Mouse (Mus musculus): ENCODE measurements around the gene Jade1. TPM values are rescaled to one million over a fixed set of nuclear protein-coding genes. Genes with fewer than 3 reads are reported as not detected.

Gene Jade1
- polyA plus RNA-seq (2014; fragmentation: Nextera tagmentation; extraction: Ambion mirVana): 13.7 and 13.8 TPM in 2 replicates

DNA sequence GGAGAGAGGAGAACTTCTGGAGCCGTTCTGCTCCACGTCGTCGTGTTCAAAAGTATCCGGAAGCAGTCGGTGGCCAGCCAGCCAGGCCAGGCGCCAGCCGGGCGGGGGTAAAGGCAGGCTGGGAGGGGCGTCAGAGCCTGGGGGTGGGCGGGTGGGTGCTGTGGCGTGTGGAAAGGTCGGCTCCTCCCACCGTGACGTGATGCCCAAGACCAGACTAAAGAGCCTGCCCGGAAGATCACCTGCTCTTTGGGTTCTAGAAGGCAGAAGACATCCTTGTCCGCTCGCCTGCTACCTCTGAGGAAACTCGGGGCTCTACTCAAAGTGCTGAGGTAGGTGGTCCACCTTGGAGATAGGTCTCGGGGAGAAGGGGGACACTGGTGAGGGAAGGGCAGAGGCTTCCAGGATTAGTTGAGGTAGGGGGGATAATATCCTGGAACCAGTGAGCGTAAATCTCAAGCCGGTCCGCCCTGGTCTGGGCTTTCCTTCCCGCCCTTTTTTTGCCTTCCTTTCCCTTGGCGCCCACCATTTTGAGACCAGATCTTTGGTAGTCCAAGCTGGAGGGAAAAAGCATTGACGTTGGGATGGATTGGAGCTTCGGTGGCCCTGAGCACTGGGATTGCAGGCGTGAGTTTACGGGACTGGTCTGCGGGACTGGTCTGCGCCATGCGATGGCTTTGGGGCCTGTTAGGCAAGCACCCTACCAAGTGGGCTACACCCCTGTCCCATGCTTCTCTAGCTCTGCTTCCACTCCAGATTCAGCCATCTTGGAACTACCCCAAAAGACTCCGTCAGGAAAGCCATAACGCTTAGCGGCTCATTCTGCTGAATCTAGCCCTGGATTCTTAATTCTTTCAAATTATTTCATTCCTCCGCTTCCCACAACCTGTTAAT is at the start of gene Jade1:
Jade1 (plus strand) TSS at position 241 of the 891 bp plus-strand sequence.
- DNase-seq (ENCODE audit: low spot score): no peak
- Histone ChIP-seq H3K36me3 (ENCODE audit: control insufficient read depth, insufficient read depth, low read length) (no peaks in the 10 kb centered on the region), H3K4me1 (ENCODE audit: control insufficient read depth, insufficient read depth, low read length) (no peaks in the 10 kb centered on the region), H3K4me3 (ENCODE audit: low read depth, low read length) (no peak within 1 kb of the TSS), H3K27me3 (ENCODE audit: control insufficient read depth, insufficient read depth, low read length) (no peaks in the 10 kb centered on the region), H3K9me3 (ENCODE audit: control insufficient read depth, low read length) (no peaks in the 10 kb centered on the region), H3K9ac (ENCODE audit: low read length) (no peak within 1 kb of the TSS), H3K27ac (replicated peaks; ENCODE audit: low read depth, low read length) (no peak within 1 kb of the TSS), H3K4me2 (ENCODE audit: low read depth, severe bottlenecking) (no peak within 1 kb of the TSS)
- 97% methylated on average over 36 of the region's 36 CpGs for WGBS
- no peak for ATAC-seq (ENCODE audit: insufficient number of reproducible peaks, low FRiP score, low TSS enrichment, low read depth)

GRCm38 (mm10) chr3:41509441-41509840 is 46.1 kb upstream of the Jade1 start:
- H3K4me3 ChIP-seq (ENCODE audit: low read depth, low read length): no peak overlapping the region
- DNase-seq (ENCODE audit: low spot score) (no peak), ATAC-seq (ENCODE audit: insufficient number of reproducible peaks, low FRiP score, low TSS enrichment, low read depth) (no peak)
- no peaks in the 10 kb centered on the region for H3K4me1 ChIP-seq (ENCODE audit: control insufficient read depth, insufficient read depth, low read length)
- H3K4me2 ChIP-seq (ENCODE audit: low read depth, severe bottlenecking): no peak overlapping the region
- H3K36me3 ChIP-seq (ENCODE audit: control insufficient read depth, insufficient read depth, low read length): no peaks in the 10 kb centered on the region
- H3K27me3 ChIP-seq (ENCODE audit: control insufficient read depth, insufficient read depth, low read length): no peaks in the 10 kb centered on the region
- no peaks in the 10 kb centered on the region for H3K9me3 ChIP-seq (ENCODE audit: control insufficient read depth, low read length)
- WGBS: 85% methylated on average over 2 of the region's 2 CpGs
- no peak overlapping the region for H3K27ac ChIP-seq (replicated peaks; ENCODE audit: low read depth, low read length)
- no peak overlapping the region for H3K9ac ChIP-seq (ENCODE audit: low read length)

GRCm38 (mm10) chr3:41510191-41510590 is 45.3 kb upstream of the Jade1 start:
- no peak overlapping the region for H3K9ac ChIP-seq (ENCODE audit: low read length)
- no peak overlapping the region for H3K4me2 ChIP-seq (ENCODE audit: low read depth, severe bottlenecking)
- ATAC-seq (ENCODE audit: insufficient number of reproducible peaks, low FRiP score, low TSS enrichment, low read depth): no peak
- H3K4me3 ChIP-seq (ENCODE audit: low read depth, low read length): no peak overlapping the region
- H3K36me3 ChIP-seq (ENCODE audit: control insufficient read depth, insufficient read depth, low read length): no peaks in the 10 kb centered on the region
- 76% methylated on average over 9 of the region's 9 CpGs for WGBS
- no peak overlapping the region for H3K27ac ChIP-seq (replicated peaks; ENCODE audit: low read depth, low read length)
- DNase-seq (ENCODE audit: low spot score): no peak
- H3K27me3 ChIP-seq (ENCODE audit: control insufficient read depth, insufficient read depth, low read length): no peaks in the 10 kb centered on the region
- no peaks in the 10 kb centered on the region for H3K4me1 ChIP-seq (ENCODE audit: control insufficient read depth, insufficient read depth, low read length)
- no peaks in the 10 kb centered on the region for H3K9me3 ChIP-seq (ENCODE audit: control insufficient read depth, low read length)

DNA sequence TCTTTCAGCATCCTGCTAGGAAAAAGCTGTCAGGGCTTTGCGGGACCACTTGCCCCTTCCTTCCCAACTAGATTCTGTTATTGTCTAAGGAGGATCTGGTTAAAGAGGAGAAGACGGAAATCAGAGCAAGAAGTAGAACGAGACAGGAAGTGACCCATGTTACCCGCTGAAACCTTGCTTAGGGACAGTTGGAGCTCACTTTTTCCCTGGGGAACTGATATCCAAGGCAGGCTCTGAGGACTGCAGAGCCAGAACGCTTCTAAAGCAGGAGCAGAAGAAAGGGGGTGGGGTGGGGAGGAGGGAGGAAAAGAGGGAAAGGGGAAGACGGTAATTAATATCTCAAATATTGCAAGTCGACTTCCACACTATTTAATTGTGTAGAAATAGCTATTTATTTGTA is 44.8 kb upstream of the Jade1 start:
- Histone ChIP-seq H3K27ac (replicated peaks; ENCODE audit: low read depth, low read length) (no peak overlapping the region), H3K9ac (ENCODE audit: low read length) (no peak overlapping the region), H3K4me1 (ENCODE audit: control insufficient read depth, insufficient read depth, low read length) (no peaks in the 10 kb centered on the region), H3K9me3 (ENCODE audit: control insufficient read depth, low read length) (no peaks in the 10 kb centered on the region), H3K4me3 (ENCODE audit: low read depth, low read length) (no peak overlapping the region), H3K4me2 (ENCODE audit: low read depth, severe bottlenecking) (no peak overlapping the region), H3K27me3 (ENCODE audit: control insufficient read depth, insufficient read depth, low read length) (no peaks in the 10 kb centered on the region), H3K36me3 (ENCODE audit: control insufficient read depth, insufficient read depth, low read length) (no peaks in the 10 kb centered on the region)
- WGBS: 75% methylated on average over 7 of the region's 7 CpGs
- DNase-seq (ENCODE audit: low spot score) (no peak), ATAC-seq (ENCODE audit: insufficient number of reproducible peaks, low FRiP score, low TSS enrichment, low read depth) (no peak)

GRCm38 (mm10) chr3:41514003-41514402 is 41.5 kb upstream of the Jade1 start:
- DNase-seq (ENCODE audit: low spot score): no peak
- Histone ChIP-seq H3K27ac (replicated peaks; ENCODE audit: low read depth, low read length) (no peak overlapping the region), H3K4me1 (ENCODE audit: control insufficient read depth, insufficient read depth, low read length) (no peaks in the 10 kb centered on the region), H3K4me2 (ENCODE audit: low read depth, severe bottlenecking) (no peak overlapping the region), H3K4me3 (ENCODE audit: low read depth, low read length) (no peak overlapping the region), H3K9me3 (ENCODE audit: control insufficient read depth, low read length) (no peaks in the 10 kb centered on the region), H3K36me3 (ENCODE audit: control insufficient read depth, insufficient read depth, low read length) (no peaks in the 10 kb centered on the region), H3K9ac (ENCODE audit: low read length) (no peak overlapping the region), H3K27me3 (ENCODE audit: control insufficient read depth, insufficient read depth, low read length) (no peaks in the 10 kb centered on the region)
- no peak for ATAC-seq (ENCODE audit: insufficient number of reproducible peaks, low FRiP score, low TSS enrichment, low read depth)
- WGBS: 75% methylated on average over 5 of the region's 5 CpGs

DNA sequence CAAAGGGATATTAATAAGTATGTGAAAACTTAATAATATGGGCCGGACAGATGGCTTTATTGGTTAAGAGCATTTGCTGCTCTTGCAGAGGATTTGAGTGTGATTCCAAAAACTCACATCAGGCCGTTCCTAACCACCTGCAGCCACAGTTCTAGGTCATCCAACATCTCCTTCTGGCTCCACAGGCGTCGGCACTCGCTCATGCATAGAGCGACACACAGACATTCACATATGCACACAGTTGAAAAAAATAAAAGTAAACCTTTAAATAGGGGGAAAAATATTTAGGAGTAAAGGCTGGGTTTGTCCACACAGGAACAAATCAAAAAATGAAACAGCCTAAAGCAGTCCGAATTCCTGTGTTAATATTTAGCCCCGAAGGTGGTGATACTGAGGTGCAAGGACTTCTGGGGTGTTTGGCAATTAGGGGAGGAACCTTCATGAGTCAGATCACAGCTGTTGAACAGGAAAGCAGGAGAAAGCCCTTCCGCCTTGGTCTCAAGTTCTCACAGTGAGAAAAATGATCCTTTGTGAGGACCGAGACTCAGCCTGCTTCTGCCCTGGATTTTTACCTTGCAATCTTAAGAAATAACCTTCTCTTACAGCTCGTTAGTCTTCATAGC is 40.7 kb upstream of the Jade1 start:
- Histone ChIP-seq H3K27ac (replicated peaks; ENCODE audit: low read depth, low read length) (no peak overlapping the region), H3K27me3 (ENCODE audit: control insufficient read depth, insufficient read depth, low read length) (no peaks in the 10 kb centered on the region), H3K4me3 (ENCODE audit: low read depth, low read length) (no peak overlapping the region), H3K36me3 (ENCODE audit: control insufficient read depth, insufficient read depth, low read length) (no peaks in the 10 kb centered on the region), H3K9me3 (ENCODE audit: control insufficient read depth, low read length) (no peaks in the 10 kb centered on the region), H3K4me2 (ENCODE audit: low read depth, severe bottlenecking) (no peak overlapping the region), H3K4me1 (ENCODE audit: control insufficient read depth, insufficient read depth, low read length) (no peaks in the 10 kb centered on the region), H3K9ac (ENCODE audit: low read length) (no peak overlapping the region)
- no peak for ATAC-seq (ENCODE audit: insufficient number of reproducible peaks, low FRiP score, low TSS enrichment, low read depth)
- 70% methylated on average over 11 of the region's 11 CpGs for WGBS
- DNase-seq (ENCODE audit: low spot score): no peak

DNA sequence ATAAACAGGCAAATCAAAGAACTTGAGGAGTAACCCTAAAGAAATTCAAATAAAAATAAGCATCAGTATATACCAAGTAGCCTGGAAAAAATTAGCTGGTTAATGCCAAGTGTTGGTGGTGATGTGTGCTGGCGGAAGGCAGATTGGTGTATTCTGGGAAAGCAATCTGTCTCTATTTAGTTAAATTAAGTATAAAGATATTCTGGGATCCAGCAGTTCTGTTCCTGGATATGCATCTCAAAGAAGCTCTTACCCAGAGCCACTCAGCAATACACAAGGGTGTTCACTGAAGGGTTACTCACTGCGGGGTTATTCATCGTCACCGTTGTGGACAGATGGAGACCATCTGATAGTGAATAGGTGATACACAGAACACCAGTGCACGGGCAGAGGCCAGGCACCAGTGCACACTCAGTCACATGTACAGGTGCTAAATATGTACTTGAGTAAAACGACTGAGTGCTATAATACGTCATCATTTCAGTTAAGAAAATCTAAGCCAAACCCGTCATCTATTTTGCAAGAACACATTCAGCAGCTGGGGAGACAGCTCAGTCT is 38.5 kb upstream of the Jade1 start:
- H3K36me3 ChIP-seq (ENCODE audit: control insufficient read depth, insufficient read depth, low read length): no peaks in the 10 kb centered on the region
- no peaks in the 10 kb centered on the region for H3K27me3 ChIP-seq (ENCODE audit: control insufficient read depth, insufficient read depth, low read length)
- no peak overlapping the region for H3K4me3 ChIP-seq (ENCODE audit: low read depth, low read length)
- ATAC-seq (ENCODE audit: insufficient number of reproducible peaks, low FRiP score, low TSS enrichment, low read depth): no peak
- H3K4me2 ChIP-seq (ENCODE audit: low read depth, severe bottlenecking): no peak overlapping the region
- no peak for DNase-seq (ENCODE audit: low spot score)
- no peaks in the 10 kb centered on the region for H3K4me1 ChIP-seq (ENCODE audit: control insufficient read depth, insufficient read depth, low read length)
- WGBS: 87% methylated on average over 8 of the region's 8 CpGs
- no peaks in the 10 kb centered on the region for H3K9me3 ChIP-seq (ENCODE audit: control insufficient read depth, low read length)
- no peak overlapping the region for H3K27ac ChIP-seq (replicated peaks; ENCODE audit: low read depth, low read length)
- no peak overlapping the region for H3K9ac ChIP-seq (ENCODE audit: low read length)

GRCm38 (mm10) chr3:41520925-41521324 is 34.6 kb upstream of the Jade1 start:
- Histone ChIP-seq H3K9me3 (ENCODE audit: control insufficient read depth, low read length) (no peaks in the 10 kb centered on the region), H3K27ac (replicated peaks; ENCODE audit: low read depth, low read length) (no peak overlapping the region), H3K4me2 (ENCODE audit: low read depth, severe bottlenecking) (no peak overlapping the region), H3K4me3 (ENCODE audit: low read depth, low read length) (no peak overlapping the region), H3K9ac (ENCODE audit: low read length) (no peak overlapping the region), H3K27me3 (ENCODE audit: control insufficient read depth, insufficient read depth, low read length) (no peaks in the 10 kb centered on the region), H3K4me1 (ENCODE audit: control insufficient read depth, insufficient read depth, low read length) (no peaks in the 10 kb centered on the region), H3K36me3 (ENCODE audit: control insufficient read depth, insufficient read depth, low read length) (no peaks in the 10 kb centered on the region)
- WGBS: 85% methylated on average over 4 of the region's 4 CpGs
- ATAC-seq (ENCODE audit: insufficient number of reproducible peaks, low FRiP score, low TSS enrichment, low read depth): no peak
- no peak for DNase-seq (ENCODE audit: low spot score)

Measured in limb, embryonic 11.5 days (tissue).